Mouse (Mus musculus) kidney, adult 2 months (tissue): Measurements from ENCODE around the gene Slc23a2. TPM values are rescaled to one million over a fixed set of nuclear protein-coding genes. Genes with fewer than 3 reads are reported as not detected.

ENCODE experiments used
- DNase-seq: peaks from one replicate; pipeline ENCODE4 v3.0.0; 2021
- H3K27ac ChIP-seq: fragments of 200-500 bp; 2 replicates; pipeline ENCODE4 v1.5.1; 2012; ENCODE audit warnings: low read depth, low read length, control low read depth, inconsistent platforms; ENCODE audit not compliant: insufficient read depth
- H3K27me3 ChIP-seq: fragments of 200-500 bp; replicated peaks from 2 replicates; pipeline ENCODE4 v1.6.1; 2012; ENCODE audit warnings: mild to moderate bottlenecking, moderate library complexity, low read length, inconsistent platforms; ENCODE audit not compliant: control insufficient read depth, insufficient read depth
- H3K36me3 ChIP-seq: fragments of 200-500 bp; 2 replicates; pipeline ENCODE4 v1.6.1; 2012; ENCODE audit warnings: mild to moderate bottlenecking, moderate library complexity, low read length, inconsistent platforms; ENCODE audit not compliant: control insufficient read depth, insufficient read depth
- H3K4me1 ChIP-seq: fragments of 200-500 bp; 2 replicates; pipeline ENCODE4 v1.6.1; 2011; ENCODE audit warnings: low read length; ENCODE audit not compliant: control insufficient read depth, insufficient read depth
- H3K4me3 ChIP-seq: fragments of 200-500 bp; 2 replicates; pipeline ENCODE4 v1.5.1; 2011; ENCODE audit warnings: mild to moderate bottlenecking, low read depth, low read length, control low read depth; ENCODE audit not compliant: insufficient read depth
- CTCF ChIP-seq: fragments of 200-500 bp; conservative IDR thresholded peaks from 2 replicates; pipeline ENCODE4 v1.5.1; 2011; ENCODE audit warnings: low read depth, mild to moderate bottlenecking, control low read depth, low read length, moderate library complexity, mixed read lengths; ENCODE audit not compliant: insufficient read depth, insufficient read length
- POLR2A ChIP-seq: fragments of 200-500 bp; IDR thresholded peaks from one replicate; pipeline ENCODE4 v1.6.1; 2011; ENCODE audit warnings: low read depth, low read length, control low read depth
- WGBS: fragments of 180-500 bp; shearing (Covaris S2); methylation state at CpG from one replicate; pipeline ENCODE4 v1.1.7; 2018; 5-methylcytosine and 5-hydroxymethylcytosine counted together
- polyA plus RNA-seq: library from polyadenylated mRNA; depleted of rRNA; stranded (reverse); fragments of >200 nt; gene quantifications from 2 replicates; pipeline ENCODE4 v1.2.3, GENCODE M21; 2012

The Slc23a2 gene
- polyA plus RNA-seq, 1 experiment = 15.3 TPM

DNA sequence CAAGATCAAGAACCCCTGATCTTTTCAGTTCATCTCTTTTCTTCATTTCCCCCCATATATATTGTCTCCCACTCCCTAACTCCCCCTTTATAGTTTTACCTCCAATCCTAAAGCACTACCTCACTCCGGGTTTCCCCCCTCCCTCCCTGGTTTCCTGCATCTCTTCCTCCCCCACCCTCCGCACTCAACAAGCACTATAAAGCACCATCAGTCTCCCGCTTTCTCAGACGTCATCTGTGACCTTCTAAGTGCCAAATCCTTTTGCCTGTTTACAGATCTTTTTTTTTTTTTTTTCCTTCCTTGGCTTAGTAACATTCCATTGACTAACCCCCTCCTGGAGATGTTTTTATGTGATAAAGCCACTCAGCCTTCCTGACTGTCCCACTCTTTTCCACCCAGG, 1.6 kb upstream of the Slc23a2 start:
- Histone ChIP-seq H3K27me3 (no peaks in the 10 kb centered on the region), H3K4me1 (peaks cover 8% of the 10 kb centered on the region; the same call in 1 of the 2 replicates), H3K27ac (no peak overlapping the region), H3K4me3 (no peak overlapping the region), H3K36me3 (no peaks in the 10 kb centered on the region)
- 35% methylated on average over 4 of the region's 4 CpGs for WGBS
- DNase-seq = peak; percentile 41
- TF ChIP-seq CTCF (no peak), POLR2A (no peak)

DNA sequence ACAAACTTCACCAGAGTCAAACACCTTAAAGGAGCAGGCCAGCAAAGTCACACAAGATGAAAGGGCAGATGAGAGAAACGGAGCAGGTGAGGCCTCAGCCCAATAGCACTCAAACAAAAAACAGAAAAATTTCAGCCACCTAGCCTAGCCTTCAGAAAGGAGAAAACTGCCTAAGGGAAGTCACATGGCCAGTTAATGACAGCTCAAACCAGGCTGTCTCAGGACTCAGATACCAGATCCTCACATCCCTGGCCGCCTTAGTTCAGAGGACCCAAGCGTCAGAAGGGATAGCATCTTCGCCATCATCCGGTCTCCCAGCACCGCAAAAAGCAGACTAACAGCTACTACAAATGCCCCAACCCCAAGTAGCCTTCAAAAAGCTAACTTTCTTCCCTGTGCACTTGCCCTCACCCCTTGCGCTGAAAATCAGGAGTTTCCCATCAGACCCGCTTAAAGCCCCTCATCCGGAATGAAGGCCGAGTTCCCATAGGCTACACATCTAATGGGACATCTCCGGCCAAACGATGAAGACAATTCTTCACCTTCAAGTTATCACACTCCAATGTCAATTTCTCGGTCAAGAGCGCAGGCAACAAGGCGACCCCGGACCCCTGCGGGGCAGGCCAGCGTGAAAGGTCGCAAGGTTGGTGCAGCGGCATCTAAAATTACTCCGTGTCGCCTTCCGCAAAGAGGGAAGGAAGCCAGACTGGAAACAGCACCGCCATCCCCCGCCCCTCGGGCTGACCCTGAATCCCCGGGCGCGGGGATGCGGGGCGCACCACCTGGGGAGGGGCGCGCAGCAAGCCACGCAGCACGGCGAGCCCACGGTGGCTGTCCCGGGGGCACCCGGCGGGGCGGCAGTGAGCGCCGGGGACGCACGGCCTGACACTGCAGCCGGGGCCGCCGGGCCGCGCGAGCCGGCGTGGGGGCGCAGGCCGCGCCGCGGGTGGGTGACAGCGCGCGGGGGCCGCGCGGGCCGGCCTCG, 673 bp downstream of the Slc23a2 start:
- no peaks in the 10 kb centered on the region for H3K27me3 ChIP-seq
- peak; percentile 13 for DNase-seq
- TF ChIP-seq POLR2A (no peak), CTCF (no peak)
- 10% methylated on average over 66 of the region's 66 CpGs for WGBS
- no peaks in the 10 kb centered on the region for H3K36me3 ChIP-seq
- H3K4me1 ChIP-seq = peaks cover 8% of the 10 kb centered on the region; the same call in 1 of the 2 replicates
- H3K27ac ChIP-seq = no peak overlapping the region
- peak overlapping the region; percentile 77 for H3K4me3 ChIP-seq

DNA sequence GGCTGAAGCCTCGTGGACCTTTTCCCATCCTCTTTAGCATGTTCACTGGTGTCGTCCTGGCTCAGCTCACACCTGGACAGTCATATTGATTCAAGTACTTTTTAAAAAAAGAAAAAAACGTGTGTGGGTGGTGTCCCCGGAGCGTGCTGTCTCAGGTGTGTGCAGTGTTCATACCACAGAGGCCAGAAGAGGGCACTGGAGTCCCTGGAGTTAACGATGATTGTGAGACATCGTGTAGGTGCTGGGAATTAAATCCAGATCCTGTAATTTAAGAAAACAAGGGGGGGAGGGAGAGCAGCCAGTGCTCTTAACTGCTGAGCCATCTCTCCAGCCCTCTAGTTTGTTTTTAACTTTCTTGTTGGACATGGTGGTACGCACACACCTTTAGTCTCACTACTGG, 2.3 kb downstream of the Slc23a2 start:
- Histone ChIP-seq H3K27me3 (no peaks in the 10 kb centered on the region), H3K36me3 (no peaks in the 10 kb centered on the region), H3K4me3 (no peak overlapping the region), H3K27ac (no peak overlapping the region), H3K4me1 (peaks cover 8% of the 10 kb centered on the region; the same call in 1 of the 2 replicates)
- peak; percentile 27 for TF ChIP-seq CTCF
- TF ChIP-seq POLR2A = no peak
- no peak for DNase-seq
- WGBS = 87% methylated on average over 8 of the region's 8 CpGs

DNA sequence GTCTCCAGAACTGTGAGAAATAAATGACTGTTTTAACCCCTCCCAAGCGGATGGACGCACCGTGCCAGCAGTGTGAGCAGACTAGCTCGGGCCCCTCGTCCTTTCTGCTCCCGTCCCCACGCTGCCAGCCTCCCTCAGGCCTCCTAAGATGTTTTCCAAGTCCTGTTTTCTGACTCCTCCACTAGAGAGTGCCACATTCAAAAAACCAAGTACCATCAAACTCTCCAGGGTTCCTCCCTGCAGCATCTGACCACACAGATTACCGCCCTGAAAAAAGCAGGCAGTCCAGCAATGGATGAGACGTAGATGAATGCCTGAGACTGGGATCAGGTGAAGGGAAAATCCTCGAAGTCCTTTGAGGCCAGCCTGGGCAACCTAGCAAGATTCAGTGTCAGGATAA, 4.4 kb downstream of the Slc23a2 start:
- DNase-seq = no peak
- H3K27ac ChIP-seq = no peak overlapping the region
- 62% methylated on average over 10 of the region's 10 CpGs for WGBS
- peaks cover 8% of the 10 kb centered on the region; the same call in 1 of the 2 replicates for H3K4me1 ChIP-seq
- TF ChIP-seq CTCF = no peak
- no peak for TF ChIP-seq POLR2A
- no peak overlapping the region for H3K4me3 ChIP-seq
- H3K36me3 ChIP-seq = no peaks in the 10 kb centered on the region
- no peaks in the 10 kb centered on the region for H3K27me3 ChIP-seq

DNA sequence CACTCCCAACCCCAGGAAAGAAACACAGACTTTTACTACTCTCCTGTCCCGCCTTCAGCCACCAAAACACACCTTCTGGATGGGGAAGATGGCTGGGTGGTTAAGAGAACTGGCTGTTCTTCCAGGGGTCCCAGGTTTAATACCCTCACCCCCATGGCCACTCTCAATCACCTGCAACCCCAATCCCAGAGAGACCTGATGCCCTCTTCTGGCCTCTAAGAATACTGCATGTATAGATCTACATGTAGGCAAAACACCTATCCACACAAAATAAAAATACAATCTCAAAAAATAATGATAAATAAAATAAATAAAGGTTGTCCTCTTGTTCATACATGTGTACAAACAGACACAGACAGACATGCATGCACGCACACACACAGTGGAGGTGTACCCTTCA, 5.8 kb downstream of the Slc23a2 start:
- Histone ChIP-seq H3K36me3 (no peaks in the 10 kb centered on the region), H3K27me3 (no peaks in the 10 kb centered on the region), H3K4me3 (no peak overlapping the region), H3K27ac (no peak overlapping the region), H3K4me1 (peaks cover 6% of the 10 kb centered on the region; the same call in 1 of the 2 replicates)
- TF ChIP-seq POLR2A (no peak), CTCF (0 out of 2 replicates have a peak, but pooled peaks have one; percentile 11)
- no peak for DNase-seq
- WGBS = 98% methylated on average over 2 of the region's 2 CpGs

DNA sequence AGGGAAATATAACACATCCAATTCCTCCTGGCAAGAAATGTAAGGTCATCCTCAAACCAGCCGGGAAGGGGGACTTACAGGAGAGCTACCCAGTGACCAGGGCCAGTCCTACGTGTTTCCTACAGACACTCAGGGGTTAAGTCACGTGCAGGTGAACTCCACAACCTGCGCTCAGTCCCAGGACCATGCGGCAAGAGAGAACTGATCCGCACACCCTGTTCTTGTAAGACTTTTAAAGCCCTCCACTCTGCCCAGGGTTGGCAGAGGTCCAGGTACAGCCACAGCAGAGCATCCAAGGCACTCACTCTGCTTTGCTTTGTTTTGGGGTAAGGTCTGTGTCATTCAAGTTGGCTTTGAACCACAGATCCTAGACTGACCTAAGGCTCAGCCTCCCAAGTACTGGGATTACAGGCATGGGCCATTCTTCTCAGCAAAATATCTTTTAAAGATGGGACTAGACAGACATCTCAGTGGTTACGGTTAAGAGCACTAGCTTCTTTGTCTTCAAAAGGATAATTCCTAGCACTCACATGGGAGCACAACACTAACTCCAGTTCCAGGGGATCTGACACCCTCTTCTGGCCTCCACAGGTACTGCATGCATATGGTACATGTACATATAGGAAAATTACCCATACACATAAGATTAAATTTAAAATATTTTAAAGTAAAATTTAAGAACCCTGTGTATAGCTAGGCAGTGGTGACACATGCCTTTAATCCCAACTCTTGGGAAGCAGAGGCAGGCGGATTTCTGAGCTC, 8.9 kb downstream of the Slc23a2 start:
- 87% methylated on average over 8 of the region's 8 CpGs for WGBS
- Histone ChIP-seq H3K27ac (no peak overlapping the region), H3K4me3 (no peak overlapping the region), H3K36me3 (no peaks in the 10 kb centered on the region), H3K27me3 (no peaks in the 10 kb centered on the region), H3K4me1 (peaks cover 3% of the 10 kb centered on the region; the same call in 1 of the 2 replicates)
- TF ChIP-seq POLR2A = no peak
- TF ChIP-seq CTCF = peak; percentile 37; the same call in 1 of the 2 replicates
- DNase-seq = no peak

DNA sequence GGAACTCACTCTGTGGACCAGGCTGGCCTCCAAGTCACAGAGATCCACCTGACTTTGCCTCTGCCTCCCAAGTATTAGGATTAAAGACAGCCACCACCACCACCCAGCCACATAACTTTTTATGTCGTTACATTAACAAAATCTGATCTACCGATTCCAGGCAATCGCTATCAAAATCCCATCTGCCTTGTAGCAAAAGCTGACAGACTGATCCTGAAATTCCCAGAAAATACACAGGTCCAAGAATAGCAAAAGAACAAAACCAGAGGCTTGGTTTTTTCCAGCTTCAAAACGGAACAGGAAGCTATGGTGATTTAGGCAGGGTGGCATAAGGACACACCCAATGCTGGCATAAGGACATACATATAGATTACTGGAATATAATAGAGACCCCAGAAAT, 10.2 kb downstream of the Slc23a2 start:
- WGBS = 64% methylated on average over 4 of the region's 4 CpGs
- H3K27ac ChIP-seq = no peak overlapping the region
- H3K4me3 ChIP-seq = no peak overlapping the region
- TF ChIP-seq CTCF = no peak
- no peak for TF ChIP-seq POLR2A
- no peaks in the 10 kb centered on the region for H3K36me3 ChIP-seq
- no peaks in the 10 kb centered on the region for H3K27me3 ChIP-seq
- peaks cover 5% of the 10 kb centered on the region; the same call in 1 of the 2 replicates for H3K4me1 ChIP-seq
- DNase-seq = no peak
